Mouse (Mus musculus): Measurements from ENCODE around the gene Foxo1. TPM values are rescaled to one million over a fixed set of nuclear protein-coding genes. Genes with fewer than 3 reads are reported as not detected.

The Foxo1 gene
- polyA plus RNA-seq, 1 experiment from 2014 or later, result 3.7 TPM

- H3K4me1 ChIP-seq, result peaks cover 48% of the 10 kb centered on the region
- peaks cover 41% of the 10 kb centered on the region for H3K27me3 ChIP-seq (replicated peaks; ENCODE audit: low read depth, poor library complexity, severe bottlenecking)
- WGBS, result 16% methylated on average over 3 of the region's 3 CpGs
- no peak overlapping the region for H3K27ac ChIP-seq (replicated peaks)
- no peaks in the 10 kb centered on the region for H3K36me3 ChIP-seq (replicated peaks)
- no peaks in the 10 kb centered on the region for H3K9me3 ChIP-seq
- H3K4me3 ChIP-seq, result peak overlapping the region; percentile 82
- no peak for DNase-seq (ENCODE audit: low spot score)
Observed at GRCm38 (mm10) chr3:52270511-52270910, 2.4 kb downstream of the Foxo1 start.

GRCm38 (mm10) chr3:52271376-52271775 lies 3.2 kb downstream of the Foxo1 start:
- no peak for DNase-seq (ENCODE audit: low spot score)
- Histone ChIP-seq H3K4me1 (peaks cover 48% of the 10 kb centered on the region), H3K9me3 (no peaks in the 10 kb centered on the region), H3K27ac (replicated peaks) (no peak overlapping the region), H3K4me3 (no peak overlapping the region; the same call in 1 of the 2 replicates), H3K27me3 (replicated peaks; ENCODE audit: low read depth, poor library complexity, severe bottlenecking) (peaks cover 32% of the 10 kb centered on the region), H3K36me3 (replicated peaks) (no peaks in the 10 kb centered on the region)
- 78% methylated on average over 5 of the region's 5 CpGs for WGBS

- H3K4me3 ChIP-seq, result no peak overlapping the region
- peaks cover 22% of the 10 kb centered on the region for H3K27me3 ChIP-seq (replicated peaks; ENCODE audit: low read depth, poor library complexity, severe bottlenecking)
- no peaks in the 10 kb centered on the region for H3K36me3 ChIP-seq (replicated peaks)
- 58% methylated on average over 8 of the region's 8 CpGs for WGBS
- no peak overlapping the region for H3K27ac ChIP-seq (replicated peaks)
- no peak for DNase-seq (ENCODE audit: low spot score)
- no peaks in the 10 kb centered on the region for H3K9me3 ChIP-seq
- H3K4me1 ChIP-seq, result peaks cover 38% of the 10 kb centered on the region
Observed at GRCm38 (mm10) chr3:52272376-52272865, 4.3 kb downstream of the Foxo1 start.

- no peak for DNase-seq (ENCODE audit: low spot score)
- H3K36me3 ChIP-seq (replicated peaks), result peaks cover 7% of the 10 kb centered on the region; the same call in 1 of the 2 replicates
- no peaks in the 10 kb centered on the region for H3K9me3 ChIP-seq
- H3K4me3 ChIP-seq, result no peak overlapping the region
- peaks cover 13% of the 10 kb centered on the region for H3K27me3 ChIP-seq (replicated peaks; ENCODE audit: low read depth, poor library complexity, severe bottlenecking)
- H3K4me1 ChIP-seq, result peaks cover 21% of the 10 kb centered on the region
- no peak overlapping the region for H3K27ac ChIP-seq (replicated peaks)
Observed at GRCm38 (mm10) chr3:52274475-52274874, 6.3 kb downstream of the Foxo1 start.

GRCm38 (mm10) chr3:52275037-52275555 lies 7.0 kb downstream of the Foxo1 start:
- H3K36me3 ChIP-seq (replicated peaks), result peaks cover 7% of the 10 kb centered on the region; the same call in 1 of the 2 replicates
- no peaks in the 10 kb centered on the region for H3K9me3 ChIP-seq
- H3K27ac ChIP-seq (replicated peaks), result no peak overlapping the region
- DNase-seq (ENCODE audit: low spot score), result no peak
- WGBS, result 89% methylated on average over 9 of the region's 9 CpGs
- H3K4me3 ChIP-seq, result no peak overlapping the region
- peaks cover 10% of the 10 kb centered on the region; the same call in 1 of the 2 replicates for H3K27me3 ChIP-seq (replicated peaks; ENCODE audit: low read depth, poor library complexity, severe bottlenecking)
- H3K4me1 ChIP-seq, result peaks cover 15% of the 10 kb centered on the region

- H3K27ac ChIP-seq (replicated peaks), result no peak overlapping the region
- 83% methylated on average over 1 of the region's 1 CpGs for WGBS
- no peaks in the 10 kb centered on the region for H3K27me3 ChIP-seq (replicated peaks; ENCODE audit: low read depth, poor library complexity, severe bottlenecking)
- peaks cover 7% of the 10 kb centered on the region; the same call in 1 of the 2 replicates for H3K36me3 ChIP-seq (replicated peaks)
- no peak overlapping the region for H3K4me3 ChIP-seq
- H3K9me3 ChIP-seq, result no peaks in the 10 kb centered on the region
- DNase-seq (ENCODE audit: low spot score), result no peak
- peaks cover 14% of the 10 kb centered on the region for H3K4me1 ChIP-seq
Observed at GRCm38 (mm10) chr3:52280681-52281080, 12.5 kb downstream of the Foxo1 start.

- Histone ChIP-seq H3K36me3 (replicated peaks) (peaks cover 7% of the 10 kb centered on the region; the same call in 1 of the 2 replicates), H3K9me3 (no peaks in the 10 kb centered on the region), H3K27me3 (replicated peaks; ENCODE audit: low read depth, poor library complexity, severe bottlenecking) (no peaks in the 10 kb centered on the region), H3K27ac (replicated peaks) (peak overlapping the region; percentile 20), H3K4me3 (no peak overlapping the region), H3K4me1 (peaks cover 14% of the 10 kb centered on the region)
- WGBS, result 67% methylated on average over 3 of the region's 3 CpGs
- no peak for DNase-seq (ENCODE audit: low spot score)
Observed at GRCm38 (mm10) chr3:52281882-52282281, 13.7 kb downstream of the Foxo1 start.

- Histone ChIP-seq H3K27me3 (replicated peaks; ENCODE audit: low read depth, poor library complexity, severe bottlenecking) (no peaks in the 10 kb centered on the region), H3K36me3 (replicated peaks) (peaks cover 7% of the 10 kb centered on the region; the same call in 1 of the 2 replicates), H3K9me3 (no peaks in the 10 kb centered on the region), H3K27ac (replicated peaks) (peak overlapping the region; percentile 20; the same call in 1 of the 2 replicates), H3K4me3 (no peak overlapping the region), H3K4me1 (peaks cover 14% of the 10 kb centered on the region)
- 37% methylated on average over 2 of the region's 2 CpGs for WGBS
- no peak for DNase-seq (ENCODE audit: low spot score)
Observed at GRCm38 (mm10) chr3:52282369-52282768, 14.2 kb downstream of the Foxo1 start.

- no peak overlapping the region for H3K4me3 ChIP-seq
- no peaks in the 10 kb centered on the region for H3K9me3 ChIP-seq
- H3K27ac ChIP-seq (replicated peaks), result no peak overlapping the region
- H3K36me3 ChIP-seq (replicated peaks), result peaks cover 3% of the 10 kb centered on the region; the same call in 1 of the 2 replicates
- WGBS, result 88% methylated on average over 6 of the region's 6 CpGs
- H3K4me1 ChIP-seq, result peaks cover 14% of the 10 kb centered on the region
- DNase-seq (ENCODE audit: low spot score), result no peak
- no peaks in the 10 kb centered on the region for H3K27me3 ChIP-seq (replicated peaks; ENCODE audit: low read depth, poor library complexity, severe bottlenecking)
Observed at GRCm38 (mm10) chr3:52283521-52283920, 15.4 kb downstream of the Foxo1 start.

- H3K9me3 ChIP-seq, result no peaks in the 10 kb centered on the region
- no peaks in the 10 kb centered on the region for H3K27me3 ChIP-seq (replicated peaks; ENCODE audit: low read depth, poor library complexity, severe bottlenecking)
- no peaks in the 10 kb centered on the region for H3K36me3 ChIP-seq (replicated peaks)
- 98% methylated on average over 2 of the region's 2 CpGs for WGBS
- no peak overlapping the region for H3K27ac ChIP-seq (replicated peaks)
- peaks cover 19% of the 10 kb centered on the region for H3K4me1 ChIP-seq
- no peak overlapping the region for H3K4me3 ChIP-seq
- DNase-seq (ENCODE audit: low spot score), result no peak
Observed at GRCm38 (mm10) chr3:52290811-52291210, 22.7 kb downstream of the Foxo1 start.

GRCm38 (mm10) chr3:52292498-52292897 lies 24.4 kb downstream of the Foxo1 start:
- 85% methylated on average over 7 of the region's 7 CpGs for WGBS
- Histone ChIP-seq H3K4me3 (no peak overlapping the region), H3K4me1 (peaks cover 34% of the 10 kb centered on the region), H3K36me3 (replicated peaks) (no peaks in the 10 kb centered on the region), H3K27me3 (replicated peaks; ENCODE audit: low read depth, poor library complexity, severe bottlenecking) (no peaks in the 10 kb centered on the region), H3K9me3 (no peaks in the 10 kb centered on the region), H3K27ac (replicated peaks) (no peak overlapping the region)
- no peak for DNase-seq (ENCODE audit: low spot score)

- H3K4me1 ChIP-seq, result peaks cover 48% of the 10 kb centered on the region
- H3K9me3 ChIP-seq, result no peaks in the 10 kb centered on the region
- no peak for DNase-seq (ENCODE audit: low spot score)
- no peak overlapping the region for H3K4me3 ChIP-seq
- H3K27ac ChIP-seq (replicated peaks), result peak overlapping the region; percentile 14; the same call in 1 of the 2 replicates
- H3K27me3 ChIP-seq (replicated peaks; ENCODE audit: low read depth, poor library complexity, severe bottlenecking), result no peaks in the 10 kb centered on the region
- H3K36me3 ChIP-seq (replicated peaks), result no peaks in the 10 kb centered on the region
- 56% methylated on average over 5 of the region's 5 CpGs for WGBS
Observed at GRCm38 (mm10) chr3:52293946-52294345, 25.8 kb downstream of the Foxo1 start.

GRCm38 (mm10) chr3:52295688-52296087 lies 27.6 kb downstream of the Foxo1 start:
- no peaks in the 10 kb centered on the region for H3K9me3 ChIP-seq
- DNase-seq (ENCODE audit: low spot score), result no peak
- H3K36me3 ChIP-seq (replicated peaks), result no peaks in the 10 kb centered on the region
- no peaks in the 10 kb centered on the region for H3K27me3 ChIP-seq (replicated peaks; ENCODE audit: low read depth, poor library complexity, severe bottlenecking)
- no peak overlapping the region for H3K27ac ChIP-seq (replicated peaks)
- peaks cover 66% of the 10 kb centered on the region for H3K4me1 ChIP-seq
- 85% methylated on average over 1 of the region's 1 CpGs for WGBS
- no peak overlapping the region for H3K4me3 ChIP-seq
